Mouse (Mus musculus) neural tube, embryonic 13.5 days (tissue): Measurements from ENCODE around the gene Akain1. TPM values are rescaled to one million over a fixed set of nuclear protein-coding genes. Genes with fewer than 3 reads are reported as not detected.
A peak's percentile ranks its signal among the peaks of the same experiment; 100 is the strongest.

Experiments
- ATAC-seq: fragments of 200-750 bp; cut with Nextera tagmentation; 2 replicates; pipeline ENCODE4 v1.8.0; 2017; ENCODE audit warnings: low read depth, mild to moderate bottlenecking, moderate TSS enrichment, moderate library complexity
- H3K27ac ChIP-seq: fragments of 300-500 bp; sonication (generic); replicated peaks from 2 replicates; pipeline ENCODE4 v1.5.1; 2015; ENCODE audit warnings: moderate library complexity, mild to moderate bottlenecking, inconsistent platforms
- H3K27me3 ChIP-seq: fragments of 300-500 bp; sonication (generic); 2 replicates; pipeline ENCODE4 v1.6.1; 2015; ENCODE audit warnings: mild to moderate bottlenecking, inconsistent platforms
- H3K36me3 ChIP-seq: fragments of 300-500 bp; sonication (generic); 2 replicates; pipeline ENCODE4 v1.6.1; 2015; ENCODE audit warnings: mild to moderate bottlenecking, inconsistent platforms
- H3K4me1 ChIP-seq: fragments of 300-500 bp; sonication (generic); replicated peaks from 2 replicates; pipeline ENCODE4 v1.6.1; 2015; ENCODE audit warnings: inconsistent platforms
- H3K4me2 ChIP-seq: fragments of 300-500 bp; sonication (generic); 2 replicates; pipeline ENCODE4 v1.6.1; 2015; ENCODE audit warnings: inconsistent platforms, mild to moderate bottlenecking, moderate library complexity
- H3K4me3 ChIP-seq: fragments of 300-500 bp; sonication (generic); 2 replicates; pipeline ENCODE4 v1.5.1; 2015; ENCODE audit warnings: mild to moderate bottlenecking, inconsistent platforms
- H3K9ac ChIP-seq: fragments of 300-500 bp; sonication (generic); 2 replicates; pipeline ENCODE4 v1.6.1; 2015; ENCODE audit warnings: moderate library complexity, mild to moderate bottlenecking, inconsistent platforms
- H3K9me3 ChIP-seq: fragments of 300-500 bp; sonication (generic); 2 replicates; pipeline ENCODE4 v1.6.1; 2016; ENCODE audit warnings: inconsistent platforms
- WGBS: fragments of 180-500 bp; shearing (Covaris S2); methylation state at CpG from one replicate; pipeline ENCODE4 v1.1.7; 2015; 5-methylcytosine and 5-hydroxymethylcytosine counted together
- polyA plus RNA-seq: library from polyadenylated mRNA; unstranded; fragments of >200 nt; fragmentation: Nextera tagmentation; extraction: Ambion mirVana; gene quantifications from 2 replicates; pipeline ENCODE4 v1.2.1, GENCODE M21; 2015

The Akain1 gene
- polyA plus RNA-seq: 2.4 and 2.5 TPM in 2 replicates

DNA sequence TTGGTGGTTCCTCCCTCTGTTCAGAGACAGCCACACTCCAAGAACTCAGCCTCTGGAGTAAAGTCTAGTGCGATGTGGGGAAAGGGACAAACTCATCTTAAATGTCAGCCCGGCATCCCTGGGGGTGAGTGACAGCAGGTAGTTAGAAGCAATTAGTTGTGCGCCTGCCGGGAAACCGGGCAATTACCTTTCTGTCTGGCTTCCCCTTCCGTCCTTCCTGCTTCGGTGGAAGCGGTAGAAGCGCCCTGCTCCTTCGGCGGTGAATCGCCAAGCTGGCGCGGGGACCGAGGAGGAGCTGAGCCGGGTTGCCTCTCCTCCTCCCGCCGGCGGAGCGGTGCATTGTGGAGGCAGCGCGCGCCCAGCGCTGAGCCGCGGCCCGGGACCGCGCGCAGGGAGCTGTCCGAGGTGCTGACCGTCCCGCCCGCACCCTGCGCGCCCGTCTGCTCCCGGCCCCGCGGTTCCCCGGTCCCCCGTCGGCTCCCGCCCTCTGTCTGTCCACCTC is at the start of gene Akain1:
Akain1 (plus strand) TSS at position 337 of the 502 bp plus-strand sequence.
- no peaks in the 10 kb centered on the region for H3K9me3 ChIP-seq
- peak within 1 kb of the TSS; percentile 70 for H3K9ac ChIP-seq
- peaks cover 15% of the 10 kb centered on the region for H3K4me1 ChIP-seq
- no peaks in the 10 kb centered on the region for H3K36me3 ChIP-seq
- WGBS: 1% methylated on average over 30 of the region's 44 CpGs
- peaks cover 63% of the 10 kb centered on the region for H3K27me3 ChIP-seq
- H3K27ac ChIP-seq: no peak within 1 kb of the TSS
- H3K4me2 ChIP-seq: peak within 1 kb of the TSS; percentile 92
- H3K4me3 ChIP-seq: peak within 1 kb of the TSS; percentile 58
- ATAC-seq: peak; percentile 88

DNA sequence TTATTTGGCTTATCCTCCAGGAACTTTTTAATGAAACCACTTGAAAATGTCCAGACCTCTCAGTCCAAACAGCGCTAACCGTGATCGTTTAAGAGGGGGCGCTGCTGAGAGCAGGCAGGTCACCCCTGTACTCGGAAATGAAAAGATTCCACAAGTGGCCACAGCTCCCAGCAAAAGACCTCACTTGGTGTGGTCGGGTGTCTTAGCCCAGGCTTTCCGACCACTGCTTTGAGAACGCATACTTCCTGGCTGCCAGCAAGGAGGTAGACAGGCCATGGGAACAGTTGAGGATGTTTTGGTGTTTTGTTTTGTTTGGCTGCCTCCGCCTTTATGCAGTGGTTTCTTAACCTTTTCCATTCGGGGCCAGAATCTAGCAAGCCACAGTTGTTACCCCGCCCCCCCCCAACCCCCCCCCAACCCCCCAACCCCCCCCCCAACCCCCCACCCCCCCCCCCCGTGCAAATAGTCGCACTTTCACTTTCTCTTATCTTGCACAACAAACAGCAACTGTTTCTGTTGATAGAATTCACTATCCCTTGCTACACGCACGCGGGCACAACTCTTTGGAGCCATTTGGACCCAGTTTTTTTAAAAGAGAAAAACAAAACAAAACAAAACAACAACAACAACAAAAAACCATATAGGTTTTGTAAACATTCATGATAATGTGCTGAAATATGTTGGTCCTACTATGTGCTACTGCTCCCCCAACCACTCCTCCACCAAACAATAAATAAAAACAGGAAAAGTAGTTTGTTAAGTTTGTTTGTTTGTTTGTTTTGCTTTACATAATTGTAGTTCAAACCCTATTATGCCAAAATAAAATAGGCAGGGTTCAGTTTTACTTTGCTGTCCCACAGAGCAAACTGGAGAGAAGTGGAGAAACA is 42.7 kb upstream of the Akain1 start:
- Histone ChIP-seq H3K36me3 (peaks cover 4% of the 10 kb centered on the region; the same call in 1 of the 2 replicates), H3K27ac (no peak overlapping the region), H3K27me3 (no peaks in the 10 kb centered on the region), H3K4me3 (no peak overlapping the region), H3K4me2 (no peak overlapping the region), H3K9me3 (no peaks in the 10 kb centered on the region), H3K9ac (no peak overlapping the region), H3K4me1 (no peaks in the 10 kb centered on the region)
- WGBS: 55% methylated on average over 15 of the region's 16 CpGs
- ATAC-seq: no peak

DNA sequence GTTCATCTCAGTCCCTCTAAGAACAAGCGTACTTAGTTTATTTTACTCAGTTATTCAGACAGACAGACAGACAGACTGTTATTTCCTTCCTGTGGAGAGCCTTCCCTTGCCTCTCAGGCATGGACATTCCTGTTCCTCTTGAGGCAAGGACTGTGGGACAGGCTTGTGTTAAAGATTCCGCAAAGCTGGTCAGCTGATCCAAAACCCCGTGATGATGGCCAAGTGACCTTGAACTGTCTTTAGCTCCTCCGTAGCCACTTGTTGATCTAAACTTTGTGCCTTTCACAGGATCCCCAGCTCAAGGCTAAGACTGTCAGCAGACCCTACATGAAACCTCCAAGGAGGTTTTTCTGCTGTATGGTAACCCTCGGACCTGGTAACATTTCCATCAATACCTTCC is 42.0 kb upstream of the Akain1 start:
- H3K4me3 ChIP-seq: no peak overlapping the region
- no peaks in the 10 kb centered on the region for H3K36me3 ChIP-seq
- WGBS: 71% methylated on average over 5 of the region's 5 CpGs
- no peaks in the 10 kb centered on the region for H3K9me3 ChIP-seq
- H3K27ac ChIP-seq: no peak overlapping the region
- no peaks in the 10 kb centered on the region for H3K27me3 ChIP-seq
- no peaks in the 10 kb centered on the region for H3K4me1 ChIP-seq
- no peak overlapping the region for H3K4me2 ChIP-seq
- no peak overlapping the region for H3K9ac ChIP-seq
- no peak for ATAC-seq

DNA sequence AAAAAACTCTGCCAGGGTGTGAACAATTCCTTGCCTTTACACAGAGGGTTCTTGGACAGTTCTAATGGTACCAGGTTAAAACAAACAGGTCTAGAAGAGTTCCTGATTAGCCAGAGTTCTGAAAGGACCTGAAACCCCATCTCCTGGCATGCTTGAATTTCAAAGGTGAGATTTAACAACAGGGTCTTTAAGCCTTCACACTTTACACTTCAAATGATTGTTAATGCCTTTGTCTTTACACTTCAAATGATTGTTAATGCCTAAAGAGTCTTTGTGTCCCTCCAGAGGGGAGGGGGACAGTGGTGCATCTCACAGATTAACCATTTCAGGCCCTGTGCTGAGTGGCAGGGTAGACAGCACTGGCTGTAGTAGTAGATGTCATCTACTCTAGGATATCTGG is 41.0 kb upstream of the Akain1 start:
- Histone ChIP-seq H3K9me3 (no peaks in the 10 kb centered on the region), H3K4me1 (no peaks in the 10 kb centered on the region), H3K9ac (no peak overlapping the region), H3K4me3 (no peak overlapping the region), H3K4me2 (no peak overlapping the region), H3K27me3 (no peaks in the 10 kb centered on the region), H3K36me3 (no peaks in the 10 kb centered on the region), H3K27ac (no peak overlapping the region)
- ATAC-seq: no peak

- H3K27ac ChIP-seq: no peak overlapping the region
- no peaks in the 10 kb centered on the region for H3K4me1 ChIP-seq
- H3K27me3 ChIP-seq: no peaks in the 10 kb centered on the region
- no peak overlapping the region for H3K4me3 ChIP-seq
- H3K4me2 ChIP-seq: no peak overlapping the region
- no peaks in the 10 kb centered on the region for H3K36me3 ChIP-seq
- no peak for ATAC-seq
- H3K9me3 ChIP-seq: no peaks in the 10 kb centered on the region
- H3K9ac ChIP-seq: no peak overlapping the region
- 73% methylated on average over 2 of the region's 2 CpGs for WGBS
Observed at GRCm38 (mm10) chr17:69401146-69401545, 38.0 kb upstream of the Akain1 start.

- Histone ChIP-seq H3K4me1 (peaks cover 19% of the 10 kb centered on the region), H3K9me3 (no peaks in the 10 kb centered on the region), H3K4me3 (peak overlapping the region; percentile 80), H3K27ac (no peak overlapping the region), H3K27me3 (no peaks in the 10 kb centered on the region), H3K36me3 (no peaks in the 10 kb centered on the region), H3K9ac (peak overlapping the region; percentile 90), H3K4me2 (peak overlapping the region; percentile 63)
- ATAC-seq: no peak
Observed at GRCm38 (mm10) chr17:69416163-69416562, 23.0 kb upstream of the Akain1 start.

DNA sequence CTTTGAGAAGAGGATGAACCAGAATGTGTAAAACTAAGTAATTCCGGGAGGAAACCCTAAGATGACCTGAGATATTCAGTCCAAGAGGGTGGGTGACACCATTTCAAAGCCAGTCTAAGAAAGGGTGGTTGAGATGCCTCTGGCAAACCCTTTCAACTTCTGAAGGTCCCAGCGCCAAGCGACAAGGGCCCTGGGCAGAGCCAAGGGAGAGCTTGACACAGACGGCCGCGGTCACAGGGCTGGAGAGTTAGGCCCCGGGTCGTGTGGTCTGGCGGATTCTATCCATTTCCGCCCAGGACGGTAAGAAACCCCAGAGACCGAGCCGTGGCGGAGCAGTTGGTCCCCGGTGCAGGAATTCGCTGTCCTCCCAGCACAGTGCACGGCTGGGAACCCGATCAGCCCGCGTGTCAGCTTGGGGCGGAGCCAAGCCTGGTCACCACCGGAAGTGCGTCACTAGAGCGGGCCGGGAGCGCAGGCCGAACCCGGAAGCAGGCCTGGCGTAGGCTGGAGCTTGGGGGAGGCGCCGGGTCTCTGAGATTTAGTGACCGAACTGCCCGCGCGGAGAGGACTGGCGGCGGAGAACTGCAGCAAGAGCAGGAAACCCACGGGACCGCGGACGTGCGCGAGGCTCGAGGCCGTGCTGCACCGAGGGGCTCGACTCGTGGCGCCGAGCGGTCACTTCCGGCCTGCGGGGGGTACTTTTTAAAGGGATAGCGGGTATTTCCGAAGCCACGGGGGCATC is 22.0 kb upstream of the Akain1 start:
- H3K4me3 ChIP-seq: peak overlapping the region; percentile 80
- peak; percentile 100 for ATAC-seq
- no peaks in the 10 kb centered on the region for H3K36me3 ChIP-seq
- WGBS: under 1% methylated on average over 56 of the region's 56 CpGs
- peak overlapping the region; percentile 97 for H3K27ac ChIP-seq
- no peaks in the 10 kb centered on the region for H3K27me3 ChIP-seq
- H3K4me2 ChIP-seq: peak overlapping the region; percentile 68
- H3K4me1 ChIP-seq: peaks cover 23% of the 10 kb centered on the region
- H3K9ac ChIP-seq: peak overlapping the region; percentile 90
- no peaks in the 10 kb centered on the region for H3K9me3 ChIP-seq

DNA sequence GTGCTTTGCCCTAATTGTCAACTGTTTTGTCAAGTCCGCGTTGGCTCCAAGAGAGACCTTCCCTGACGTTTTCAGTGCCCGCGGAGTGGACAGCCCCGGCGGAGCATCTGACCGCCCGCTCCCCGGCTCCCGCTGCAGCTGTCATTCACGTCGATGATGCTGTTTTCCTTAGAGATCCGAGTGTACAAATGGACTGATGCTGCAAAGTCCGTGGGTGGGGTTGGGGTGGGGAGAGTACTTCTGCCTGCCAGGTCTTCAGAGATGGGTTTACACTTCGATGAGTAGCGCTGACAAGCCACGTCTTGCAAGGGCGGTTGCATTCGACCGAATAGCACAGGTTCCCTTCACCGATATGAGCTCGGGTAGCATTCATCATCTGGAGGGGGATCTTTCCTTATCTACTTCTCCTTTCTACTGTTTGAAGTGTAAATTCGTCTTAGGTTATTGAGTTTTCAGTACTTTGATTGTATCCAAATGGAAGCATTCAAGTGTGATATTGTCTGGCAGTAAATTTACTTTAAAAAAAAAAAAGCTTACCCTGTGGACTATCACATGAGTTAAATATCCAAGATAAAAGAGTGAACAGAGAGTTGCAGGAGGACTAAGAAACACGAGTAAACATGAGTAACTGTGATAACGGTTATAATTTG is 21.3 kb upstream of the Akain1 start:
- peak; percentile 71; the same call in 1 of the 2 replicates for ATAC-seq
- Histone ChIP-seq H3K9me3 (no peaks in the 10 kb centered on the region), H3K4me3 (peak overlapping the region; percentile 80), H3K4me2 (peak overlapping the region; percentile 68), H3K9ac (peak overlapping the region; percentile 90), H3K4me1 (peaks cover 23% of the 10 kb centered on the region), H3K27me3 (no peaks in the 10 kb centered on the region), H3K36me3 (no peaks in the 10 kb centered on the region), H3K27ac (peak overlapping the region; percentile 97)
- WGBS: 3% methylated on average over 26 of the region's 26 CpGs

GRCm38 (mm10) chr17:69421592-69421991 is 17.5 kb upstream of the Akain1 start:
- H3K36me3 ChIP-seq: no peaks in the 10 kb centered on the region
- no peaks in the 10 kb centered on the region for H3K27me3 ChIP-seq
- H3K9ac ChIP-seq: no peak overlapping the region
- no peak overlapping the region for H3K27ac ChIP-seq
- peaks cover 15% of the 10 kb centered on the region for H3K4me1 ChIP-seq
- 2% methylated on average over 1 of the region's 1 CpGs for WGBS
- ATAC-seq: no peak
- H3K4me2 ChIP-seq: no peak overlapping the region
- H3K9me3 ChIP-seq: no peaks in the 10 kb centered on the region
- no peak overlapping the region for H3K4me3 ChIP-seq

GRCm38 (mm10) chr17:69437836-69438235 is 1.3 kb upstream of the Akain1 start:
- H3K4me3 ChIP-seq: no peak overlapping the region
- H3K27me3 ChIP-seq: peaks cover 63% of the 10 kb centered on the region
- H3K36me3 ChIP-seq: no peaks in the 10 kb centered on the region
- H3K9ac ChIP-seq: no peak overlapping the region
- peaks cover 15% of the 10 kb centered on the region for H3K4me1 ChIP-seq
- H3K4me2 ChIP-seq: no peak overlapping the region
- 69% methylated on average over 5 of the region's 5 CpGs for WGBS
- no peaks in the 10 kb centered on the region for H3K9me3 ChIP-seq
- ATAC-seq: no peak
- H3K27ac ChIP-seq: no peak overlapping the region

DNA sequence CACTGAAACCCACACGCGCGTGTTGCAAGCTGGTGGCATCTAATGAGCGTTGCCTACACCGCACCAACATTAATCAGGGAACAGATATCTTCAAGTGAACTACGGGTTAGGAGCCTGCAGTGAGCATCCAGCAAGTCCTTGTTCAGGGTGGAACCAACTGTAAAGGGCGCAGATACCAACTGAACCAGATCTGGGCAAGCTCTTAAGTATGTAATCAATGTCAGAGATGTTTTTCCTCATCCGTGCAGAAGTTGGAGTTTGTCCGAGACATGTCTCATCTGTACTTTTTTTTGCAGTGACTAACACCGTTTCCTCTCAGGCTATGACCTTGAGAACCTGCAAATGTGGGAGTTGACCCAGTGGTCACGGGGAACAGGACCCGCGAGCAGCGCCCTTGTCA is 640 bp upstream of the Akain1 start:
- H3K36me3 ChIP-seq: no peaks in the 10 kb centered on the region
- 34% methylated on average over 14 of the region's 14 CpGs for WGBS
- peak overlapping the region; percentile 58 for H3K4me3 ChIP-seq
- no peak overlapping the region for H3K27ac ChIP-seq
- peaks cover 15% of the 10 kb centered on the region for H3K4me1 ChIP-seq
- no peaks in the 10 kb centered on the region for H3K9me3 ChIP-seq
- H3K9ac ChIP-seq: peak overlapping the region; percentile 70
- peaks cover 63% of the 10 kb centered on the region for H3K27me3 ChIP-seq
- H3K4me2 ChIP-seq: peak overlapping the region; percentile 92
- no peak for ATAC-seq
